16 mouse cellular contexts compared by ENCODE assay signal in the genomic region with DNA sequence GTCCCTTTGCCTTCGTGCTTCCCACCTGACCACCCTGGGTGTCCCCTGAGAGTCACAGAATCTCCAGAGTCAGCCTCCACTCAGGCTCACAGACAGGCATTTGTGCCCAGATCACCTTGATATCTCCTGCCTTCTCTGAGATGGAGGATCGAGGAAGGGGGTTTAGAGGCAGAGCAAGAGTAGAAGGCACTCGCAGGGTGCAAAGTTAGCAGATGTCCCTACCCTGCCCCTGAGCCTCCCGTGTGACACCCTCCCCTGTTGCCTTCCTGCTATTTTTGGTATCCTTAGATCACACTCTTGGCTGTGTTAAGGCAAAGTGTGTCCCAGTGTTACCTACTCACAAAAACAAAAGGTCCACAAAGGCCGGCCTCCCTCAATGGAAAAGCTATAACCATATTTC. TPM values are rescaled to one million over a fixed set of nuclear protein-coding genes. Genes with fewer than 3 reads are reported as not detected.
A peak's percentile ranks its signal among the peaks of the same experiment; 100 is the strongest.
DNase-seq lines count a peak whose midpoint lies in the region; ATAC-seq and TF ChIP-seq lines count a peak whose summit lies in the region.
"Had no signal": no experiment of that assay in that cellular context is flagged by ENCODE, and none has a peak within 500 bp of the region (broad histone marks: within the 10 kb centered on the region; RNA-seq: fewer than 3 reads in every experiment).

A gene (minus strand): TSS at position 129 of the 400 bp plus-strand sequence.

- peaks cover 28% of the 10 kb centered on the region for H3K4me1 ChIP-seq in forebrain, embryonic 15.5 days
- H3K4me1 ChIP-seq in forebrain, embryonic 13.5 days, result peaks cover 27% of the 10 kb centered on the region
- H3K4me1 ChIP-seq in heart, adult 2 months (ENCODE audit: control insufficient read depth, insufficient read depth, low read length), result peaks cover 1% of the 10 kb centered on the region; the same call in 1 of the 2 replicates
- H3K4me1 ChIP-seq: stomach, embryonic 15.5 days had no signal

- no peaks in the 10 kb centered on the region for H3K27me3 ChIP-seq in forebrain, embryonic 15.5 days
- H3K27me3 ChIP-seq in forebrain, embryonic 13.5 days, result no peaks in the 10 kb centered on the region
- no peaks in the 10 kb centered on the region for H3K27me3 ChIP-seq in heart, adult 2 months (ENCODE audit: control insufficient read depth, insufficient read depth, low read length)
- H3K27me3 ChIP-seq: embryonic facial prominence, embryonic 12.5 days; midbrain, embryonic 13.5 days; stomach, embryonic 15.5 days had no signal

- H3K4me3 ChIP-seq in forebrain, embryonic 15.5 days, result no peak within 1 kb of the TSS
- no peak within 1 kb of the TSS for H3K4me3 ChIP-seq in forebrain, embryonic 13.5 days
- peak within 1 kb of the TSS; percentile 75 for H3K4me3 ChIP-seq in gastrocnemius, adult 2 months
- H3K4me3 ChIP-seq in heart, adult 2 months, result peak within 1 kb of the TSS; percentile 45
- H3K4me3 ChIP-seq: embryonic facial prominence, embryonic 12.5 days; liver, embryonic 15.5 days; midbrain, embryonic 13.5 days; stomach, embryonic 15.5 days had no signal

- no peak within 1 kb of the TSS for H3K9ac ChIP-seq in forebrain, embryonic 15.5 days (replicated peaks)
- no peak within 1 kb of the TSS for H3K9ac ChIP-seq in forebrain, embryonic 13.5 days
- peak within 1 kb of the TSS; percentile 47 for H3K9ac ChIP-seq in heart, adult 2 months (ENCODE audit: low read depth, low read length)
- H3K9ac ChIP-seq: embryonic facial prominence, embryonic 12.5 days; liver, embryonic 15.5 days; midbrain, embryonic 13.5 days; stomach, embryonic 15.5 days had no signal

- no peak for TF ChIP-seq CTCF in gastrocnemius, adult 2 months (IDR thresholded peaks at IDR 0.05)
- TF ChIP-seq CTCF in heart, adult 2 months (IDR thresholded peaks at IDR 0.05), result no peak

- H3K9me3 ChIP-seq in forebrain, embryonic 15.5 days, result no peaks in the 10 kb centered on the region
- H3K9me3 ChIP-seq in forebrain, embryonic 13.5 days (replicated peaks), result no peaks in the 10 kb centered on the region
- H3K9me3 ChIP-seq: embryonic facial prominence, embryonic 12.5 days; liver, embryonic 15.5 days; midbrain, embryonic 13.5 days; stomach, embryonic 15.5 days had no signal

- TF ChIP-seq POLR2A in heart, adult 2 months (IDR thresholded peaks at IDR 0.05; ENCODE audit: insufficient read depth, low read depth, low read length), result peak; percentile 85

- intact Hi-C loops in gastrocnemius, adult 2 months (cut with DNase I), result no loop called here
- intact Hi-C loops in heart, adult 2 months (cut with DNase I), result no loop called here
- intact Hi-C loops in heart, postnatal 10 days (cut with DNase I), result loop anchor here (5.0 kb wide), 1 partner anchor 66 kb away; a partner anchor contains a TSS

- H3K4me2 ChIP-seq in forebrain, embryonic 15.5 days (replicated peaks), result no peak within 1 kb of the TSS
- H3K4me2 ChIP-seq in forebrain, embryonic 13.5 days, result no peak within 1 kb of the TSS
- H3K4me2 ChIP-seq: embryonic facial prominence, embryonic 12.5 days; liver, embryonic 15.5 days; midbrain, embryonic 13.5 days; stomach, embryonic 15.5 days had no signal

- no peak for ATAC-seq in forebrain, embryonic 15.5 days (replicated peaks)
- no peak for ATAC-seq in forebrain, embryonic 13.5 days
- ATAC-seq: forebrain, embryonic 14.5 days; midbrain, embryonic 13.5 days had no signal

- H3K79me2 ChIP-seq in heart, adult 2 months (replicated peaks; ENCODE audit: control insufficient read depth, insufficient read depth, low read length), result no peaks in the 10 kb centered on the region

- DNase-seq in gastrocnemius, adult 2 months, result peak; percentile 63
- DNase-seq in heart, adult 2 months, result peak; percentile 55 to 57
- DNase-seq in heart, postnatal 10 days, result peak; percentile 60 to 71
- no peak for DNase-seq in c-Kit-positive CD71-positive TER-119-positive erythroid progenitor cells, embryonic 14.5 days (ENCODE audit: low spot score)
- no peak for DNase-seq in kidney, adult 9 months
- no peak for DNase-seq in spleen, postnatal 36 days (ENCODE audit: low spot score in 2 of 2)
- DNase-seq: adrenal gland, adult 2 months had no signal

- WGBS in forebrain, embryonic 15.5 days, result 80% methylated on average over 5 of the region's 5 CpGs
- 82% methylated on average over 5 of the region's 5 CpGs for WGBS in forebrain, embryonic 13.5 days
- WGBS in heart, adult 2 months, result 51% methylated on average over 5 of the region's 5 CpGs

- H3K36me3 ChIP-seq in forebrain, embryonic 15.5 days, result no peaks in the 10 kb centered on the region
- no peaks in the 10 kb centered on the region for H3K36me3 ChIP-seq in forebrain, embryonic 13.5 days (ENCODE audit: poor library complexity, severe bottlenecking)
- no peaks in the 10 kb centered on the region for H3K36me3 ChIP-seq in heart, adult 2 months (ENCODE audit: control insufficient read depth, insufficient read depth, low read length)
- H3K36me3 ChIP-seq: embryonic facial prominence, embryonic 12.5 days; liver, embryonic 15.5 days; midbrain, embryonic 13.5 days; stomach, embryonic 15.5 days had no signal

- 0 out of 2 replicates have a peak within 1 kb of the TSS, but pooled peaks have one; percentile 97 for H3K27ac ChIP-seq in forebrain, embryonic 15.5 days (replicated peaks)
- H3K27ac ChIP-seq in forebrain, embryonic 13.5 days, result no peak within 1 kb of the TSS
- peak within 1 kb of the TSS; percentile 97 for H3K27ac ChIP-seq in gastrocnemius, adult 2 months
- peak within 1 kb of the TSS; percentile 95 for H3K27ac ChIP-seq in heart, adult 2 months
- H3K27ac ChIP-seq: embryonic facial prominence, embryonic 12.5 days; kidney, postnatal 0 days; liver, embryonic 15.5 days; macrophage; stomach, embryonic 15.5 days had no signal

- TF ChIP-seq EP300 in heart, adult 2 months (IDR thresholded peaks at IDR 0.05; ENCODE audit: insufficient read depth, low read depth, low read length), result peak; percentile 86

RNA-seq across cellular contexts. Expression of the gene that starts here (rescaled TPM):
- not detected in 2 replicates for polyA plus RNA-seq in forebrain, embryonic 15.5 days (2015; fragmentation: Nextera tagmentation; extraction: Ambion mirVana)
- not detected in 2 replicates for polyA plus RNA-seq in forebrain, embryonic 13.5 days (2015; fragmentation: Nextera tagmentation; extraction: Ambion mirVana)
- total RNA-seq in gastrocnemius, adult 2 months (2021), result 100 to 1,000 TPM; 252 to 278 TPM
- 100 to 1,000 TPM; 149 to 200 TPM for total RNA-seq in heart, adult 2 months (2021)
- polyA plus RNA-seq in heart, adult 2 months (2012; rRNA removed), result 1,109 and 1,504 TPM in 2 replicates
- 100 to 1,000 TPM; 123 to 128 TPM for total RNA-seq in heart, postnatal 10 days (2021)
- total RNA-seq: adrenal gland, adult 2 months had no signal
- polyA plus RNA-seq: forebrain, embryonic 14.5 days; macrophage had no signal

Comparison
In these comparisons a context has a peak if more than half of its experiments do, and no peak if none do; other contexts are left out.
1. RNA of the gene that starts here (polyA plus RNA-seq): 1,109 to 1,504 TPM in heart, adult 2 months; not detected in forebrain, embryonic 15.5 days and not detected in forebrain, embryonic 13.5 days; every median in the first group is over 1,000 times any median in the second.
2. H3K4me3 ChIP-seq: peak in gastrocnemius, adult 2 months (single experiment) and heart, adult 2 months (single experiment); none in forebrain, embryonic 15.5 days (single experiment) and forebrain, embryonic 13.5 days (single experiment).
3. DNase-seq: peak in gastrocnemius, adult 2 months (single experiment), heart, adult 2 months (2 of 2) and heart, postnatal 10 days (2 of 2); none in c-Kit-positive CD71-positive TER-119-positive erythroid progenitor cells, embryonic 14.5 days (single experiment), kidney, adult 9 months (single experiment) and spleen, postnatal 36 days (0 of 2).